8 mouse cellular contexts compared by ENCODE assay signal in genomic region chr1:64737502-64738179, GRCm38 (mm10). TPM values are rescaled to one million over a fixed set of nuclear protein-coding genes. Genes with fewer than 3 reads are reported as not detected.
A peak's percentile ranks its signal among the peaks of the same experiment; 100 is the strongest.
DNase-seq lines count a peak whose midpoint lies in the region; ATAC-seq and TF ChIP-seq lines count a peak whose summit lies in the region.

Fzd5 (minus strand) TSS chr1:64737751.

- no peaks in the 10 kb centered on the region for H3K36me3 ChIP-seq in heart, embryonic 10.5 days
- no peaks in the 10 kb centered on the region for H3K36me3 ChIP-seq in kidney, embryonic 14.5 days (ENCODE audit: control insufficient read depth, insufficient read depth, low read length)
- H3K36me3 ChIP-seq in liver, adult 2 months (ENCODE audit: control insufficient read depth, insufficient read depth, low read length): no peaks in the 10 kb centered on the region

- H3K9ac ChIP-seq in kidney, embryonic 14.5 days (ENCODE audit: low read depth, low read length): peak within 1 kb of the TSS; percentile 70
- peak within 1 kb of the TSS; percentile 98 for H3K9ac ChIP-seq in liver, adult 2 months (ENCODE audit: low read depth, low read length)

- peaks cover 33% of the 10 kb centered on the region for H3K27me3 ChIP-seq in heart, embryonic 10.5 days (ENCODE audit: insufficient read depth, poor library complexity, severe bottlenecking)
- peaks cover 21% of the 10 kb centered on the region for H3K27me3 ChIP-seq in kidney, embryonic 14.5 days (ENCODE audit: control insufficient read depth, insufficient read depth, low read length)
- no peaks in the 10 kb centered on the region for H3K27me3 ChIP-seq in liver, adult 2 months (ENCODE audit: control insufficient read depth, insufficient read depth, low read length)

- WGBS in heart, embryonic 10.5 days: 1% methylated on average over 70 of the region's 73 CpGs
- WGBS in kidney, embryonic 14.5 days: under 1% methylated on average over 47 of the region's 73 CpGs
- 1% methylated on average over 72 of the region's 73 CpGs for WGBS in liver, adult 2 months

- 0 out of 2 replicates have a peak, but pooled peaks cover 10% of the 10 kb centered on the region for H3K4me1 ChIP-seq in embryonic fibroblast, embryonic 13.5 days (ENCODE audit: control insufficient read depth, insufficient read depth, low read length)
- peaks cover 49% of the 10 kb centered on the region for H3K4me1 ChIP-seq in heart, embryonic 10.5 days
- H3K4me1 ChIP-seq in kidney, embryonic 14.5 days (ENCODE audit: control insufficient read depth, insufficient read depth, low read length): peaks cover 20% of the 10 kb centered on the region
- peaks cover 13% of the 10 kb centered on the region for H3K4me1 ChIP-seq in liver, adult 2 months (ENCODE audit: control insufficient read depth, insufficient read depth, low read length)

- TF ChIP-seq POLR2A in embryonic fibroblast, embryonic 13.5 days (IDR thresholded peaks at IDR 0.05; ENCODE audit: low read depth, low read length): peak; percentile 94
- peak; percentile 98 for TF ChIP-seq POLR2A in liver, adult 2 months (IDR thresholded peaks at IDR 0.05; ENCODE audit: extremely low read depth, insufficient read depth, low read length)

- DNase-seq in CD4-positive helper T cell, adult 2 months (ENCODE audit: low read depth, low spot score): peak; percentile 91
- DNase-seq in brain, adult 2 months (ENCODE audit: low read depth, low spot score): peak; percentile 93
- peak; percentile 99 for DNase-seq in heart, embryonic 10.5 days (ENCODE audit: low spot score)
- peak; percentile 91 for DNase-seq in liver, adult 2 months (ENCODE audit: extremely low read depth, low read depth, low spot score)
- DNase-seq in spleen, postnatal 36 days (ENCODE audit: low spot score in 2 of 2): peak; percentile 92 to 93

- H3K4me3 ChIP-seq in embryonic fibroblast, embryonic 13.5 days (ENCODE audit: insufficient read depth, low read length): peak within 1 kb of the TSS; percentile 85
- H3K4me3 ChIP-seq in heart, embryonic 10.5 days: peak within 1 kb of the TSS; percentile 81
- H3K4me3 ChIP-seq in kidney, embryonic 14.5 days (ENCODE audit: low read length): peak within 1 kb of the TSS; percentile 66
- H3K4me3 ChIP-seq in liver, adult 2 months (ENCODE audit: insufficient read depth, low read depth, low read length): peak within 1 kb of the TSS; percentile 95

- peak; percentile 95 for ATAC-seq in kidney, embryonic 14.5 days (ENCODE audit: low FRiP score, low TSS enrichment)
- peak; percentile 60 for ATAC-seq in monocyte, adult 5-6 weeks (replicated peaks; ENCODE audit: insufficient number of reproducible peaks, low FRiP score, low TSS enrichment, poor library complexity, severe bottlenecking)

- peak within 1 kb of the TSS; percentile 44 for H3K27ac ChIP-seq in embryonic fibroblast, embryonic 13.5 days (ENCODE audit: insufficient read depth, low read length)
- H3K27ac ChIP-seq in heart, embryonic 10.5 days: peak within 1 kb of the TSS; percentile 89
- peak within 1 kb of the TSS; percentile 73 for H3K27ac ChIP-seq in kidney, embryonic 14.5 days (ENCODE audit: low read depth, low read length)
- H3K27ac ChIP-seq in liver, adult 2 months (replicated peaks; ENCODE audit: insufficient read depth, low read depth, low read length): peak within 1 kb of the TSS; percentile 86

- peaks cover 15% of the 10 kb centered on the region for H3K79me2 ChIP-seq in liver, adult 2 months (ENCODE audit: control insufficient read depth, insufficient read depth, low read length)

- peak within 1 kb of the TSS; percentile 95 for H3K4me2 ChIP-seq in kidney, embryonic 14.5 days (replicated peaks; ENCODE audit: low read depth, low read length)

- TF ChIP-seq CTCF in embryonic fibroblast, embryonic 13.5 days (IDR thresholded peaks at IDR 0.05; ENCODE audit: borderline replicate concordance, insufficient read depth, low read length): no peak
- peak; percentile 31; the same call in 1 of the 2 replicates for TF ChIP-seq CTCF in liver, adult 2 months (IDR thresholded peaks at IDR 0.05; ENCODE audit: low read depth, low read length)

- H3K9me3 ChIP-seq in heart, embryonic 10.5 days: no peaks in the 10 kb centered on the region
- no peaks in the 10 kb centered on the region for H3K9me3 ChIP-seq in kidney, embryonic 14.5 days (ENCODE audit: control insufficient read depth, low read length)

RNA-seq across cellular contexts. Expression of gene Fzd5, which starts in this region (rescaled TPM):
- 8.3 and 9.1 TPM in 2 replicates for polyA plus RNA-seq in embryonic fibroblast, embryonic 13.5 days (2011; ENCODE audit: insufficient read length, low read depth, missing spikeins)
- polyA plus RNA-seq in heart, embryonic 10.5 days (2016; fragmentation: Nextera tagmentation; extraction: Ambion mirVana): 1.4 and 1.8 TPM in 2 replicates
- polyA plus RNA-seq in kidney, embryonic 14.5 days (2014; fragmentation: Nextera tagmentation; extraction: Ambion mirVana): 1.8 and 2.3 TPM in 2 replicates
- 3.1 and 4.0 TPM in 2 replicates for total RNA-seq in liver, adult 2 months (2014; rRNA removed)
- 4.7 and 4.9 TPM in 2 replicates for polyA plus RNA-seq in liver, adult 2 months (2012; rRNA removed)
- total RNA-seq in monocyte, adult 5-6 weeks (2017): 4.8 to 20.0 TPM (median 6.9 TPM) in 3 replicates

Comparison
In these comparisons a context has a peak if more than half of its experiments do, and no peak if none do; other contexts are left out.
1. Peak in every context shown above with its lines: DNase-seq, ATAC-seq, H3K4me3 ChIP-seq and H3K27ac ChIP-seq.